Mouse (Mus musculus) adrenal gland, postnatal 25 days (tissue): ENCODE measurements around the gene Trpv5. TPM values are rescaled to one million over a fixed set of nuclear protein-coding genes. Genes with fewer than 3 reads are reported as not detected.

ENCODE experiments used
- DNase-seq: peaks from one replicate; pipeline ENCODE4 v3.0.0; 2021; ENCODE audit warnings: mixed read lengths
- total RNA-seq: library from RNA; stranded (reverse); gene quantifications from 2 replicates; pipeline ENCODE4 v1.2.3, GENCODE M21; 2021

Trpv5 gene
- total RNA-seq, 1 experiment from 2014 or later: not detected

DNA sequence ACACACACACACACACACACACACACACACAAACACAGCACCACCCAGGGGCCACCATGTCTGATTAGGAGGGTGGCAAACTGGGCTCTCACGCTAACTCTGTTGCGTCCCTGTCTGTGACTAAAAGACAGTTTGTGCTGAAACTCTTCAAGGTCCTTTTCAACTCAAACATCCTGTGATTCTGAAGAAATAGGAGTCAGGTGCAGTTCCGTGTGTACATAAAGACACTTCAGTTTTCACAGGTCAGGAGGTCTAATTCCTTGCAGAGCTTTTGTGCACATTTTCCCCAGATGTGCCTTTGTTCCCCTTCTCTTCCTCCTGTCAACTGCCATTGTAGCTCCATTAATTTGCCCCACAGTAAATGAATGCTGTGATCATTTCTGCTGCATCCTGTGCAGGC, 40.1 kb downstream of the Trpv5 start:
- no peak for DNase-seq

DNA sequence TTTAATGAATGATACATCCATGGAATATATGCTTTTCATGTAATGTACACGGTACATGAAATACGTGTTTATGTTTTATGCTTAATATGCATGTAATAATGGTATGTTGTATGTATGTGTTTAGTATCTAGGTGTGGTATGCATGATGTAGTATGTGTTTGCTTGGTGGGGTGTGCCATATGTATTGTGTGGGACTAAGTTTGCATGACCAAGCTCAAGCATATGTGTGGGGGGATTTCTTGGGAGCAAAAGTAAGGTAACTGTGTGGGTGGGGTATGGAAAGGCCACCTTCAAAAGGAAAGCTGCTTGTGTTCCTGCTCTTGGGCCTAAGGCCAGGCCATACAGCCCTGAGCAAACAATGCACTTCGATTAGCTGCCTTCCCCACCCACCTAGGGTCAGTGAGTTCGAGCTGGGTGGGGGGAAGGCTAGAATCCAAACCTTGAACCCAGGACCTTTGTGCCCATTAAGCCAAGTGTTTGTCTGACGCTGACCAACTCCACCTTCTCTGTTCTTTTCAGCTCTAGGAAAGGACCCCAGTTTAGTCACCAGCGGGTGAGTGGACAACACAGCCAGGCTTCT, 42.6 kb downstream of the Trpv5 start:
- no peak for DNase-seq

DNA sequence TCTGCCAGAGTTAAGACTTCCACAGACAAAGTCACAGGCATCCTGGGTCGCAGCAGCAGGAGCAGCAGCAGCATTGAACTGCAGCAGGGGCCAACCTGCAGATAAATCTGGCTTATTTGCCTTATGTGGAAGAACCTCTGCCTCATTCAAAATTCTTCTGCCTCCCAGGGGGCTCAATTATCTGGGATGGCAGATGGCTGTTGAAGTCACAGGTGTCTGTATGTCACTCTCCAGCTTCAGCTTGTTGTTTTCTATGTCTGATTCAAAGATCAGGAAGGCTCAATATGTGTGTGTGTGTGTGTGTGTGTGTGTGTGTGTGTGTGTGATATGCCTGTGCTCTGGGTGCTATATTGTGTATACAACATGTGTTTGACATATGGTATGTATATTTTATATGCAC, 43.2 kb downstream of the Trpv5 start:
- DNase-seq: no peak

DNA sequence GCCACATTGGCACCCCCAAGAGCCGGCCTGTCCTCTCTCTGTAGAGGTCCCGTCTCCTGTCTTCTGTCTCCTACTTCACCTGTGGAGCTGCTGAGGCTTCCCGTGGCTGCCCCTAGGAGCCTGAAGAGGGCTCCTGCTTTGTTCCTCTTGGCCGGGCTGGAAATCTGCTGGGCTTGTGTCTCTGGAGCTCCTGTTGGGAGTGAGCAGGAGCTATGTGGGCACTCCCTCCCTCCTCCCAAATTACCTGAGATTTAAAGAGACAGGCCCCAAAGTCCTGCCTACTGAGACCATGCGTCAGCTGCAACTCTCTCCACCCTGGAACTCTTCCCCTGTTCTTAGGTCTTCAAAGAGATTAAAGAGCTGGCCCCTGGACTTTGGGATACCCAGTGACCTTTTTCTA, 44.4 kb downstream of the Trpv5 start, which contains the start of gene Trpv6:
TSS of gene Trpv6 (minus strand) at position 228 of the 400 bp plus-strand sequence.
- DNase-seq: no peak

DNA sequence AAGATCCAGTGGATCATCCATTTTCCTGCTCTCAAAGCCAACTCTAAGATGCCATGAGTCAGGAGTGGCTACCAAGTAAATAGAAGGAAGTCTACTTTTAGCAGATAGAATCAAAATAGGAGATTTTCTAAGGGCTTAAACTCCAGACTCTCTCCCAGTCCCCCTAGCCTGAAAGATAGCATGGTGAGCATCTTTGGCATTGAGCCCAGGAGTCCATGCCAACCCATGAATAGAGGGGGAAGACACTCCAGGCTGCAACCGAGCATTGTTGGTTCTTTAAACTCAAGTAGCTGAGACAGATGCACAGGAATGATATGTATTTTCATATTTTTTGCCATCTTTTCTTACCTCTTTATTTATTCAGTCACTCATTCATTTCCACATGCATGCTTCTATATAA, 45.4 kb downstream of the Trpv5 start:
- no peak for DNase-seq

DNA sequence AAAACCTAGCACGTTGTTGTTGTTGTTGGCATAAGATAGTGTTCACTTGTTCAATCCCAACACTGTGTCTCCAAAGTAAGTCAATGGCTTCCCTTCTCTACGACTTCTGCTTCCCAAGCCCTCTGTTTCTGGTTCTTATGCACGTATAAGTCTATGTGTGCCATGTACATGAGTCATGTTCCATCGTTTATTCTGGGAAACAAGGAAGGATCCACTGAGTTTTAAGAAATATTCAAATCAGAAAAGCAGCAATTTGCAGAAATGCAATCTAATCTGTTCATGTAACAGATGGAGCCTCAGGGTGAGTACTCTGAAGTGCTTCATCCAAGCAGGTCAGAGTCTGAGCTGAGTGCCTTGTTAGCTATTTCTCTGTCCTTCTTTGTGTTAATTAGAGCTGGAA, 49.0 kb downstream of the Trpv5 start:
- no peak for DNase-seq

DNA sequence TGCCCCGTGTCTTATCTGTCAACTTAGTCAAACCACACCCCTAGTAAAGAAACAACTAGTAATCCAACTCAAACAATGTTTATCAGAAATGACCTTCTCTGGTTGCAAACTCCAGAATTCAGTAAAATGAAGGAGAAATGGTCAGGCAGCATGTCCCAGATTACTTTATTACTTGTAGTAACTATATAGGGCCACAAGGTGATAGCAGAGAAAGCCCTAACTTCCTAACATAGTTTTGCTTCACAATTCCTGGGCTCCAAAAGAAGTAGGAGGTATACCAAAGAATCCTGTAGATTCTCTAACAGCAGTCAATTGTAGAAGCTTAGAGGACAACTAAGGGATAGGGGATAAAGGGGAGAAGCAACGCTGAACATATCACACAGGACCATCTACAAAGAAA, 49.8 kb downstream of the Trpv5 start:
- no peak for DNase-seq

DNA sequence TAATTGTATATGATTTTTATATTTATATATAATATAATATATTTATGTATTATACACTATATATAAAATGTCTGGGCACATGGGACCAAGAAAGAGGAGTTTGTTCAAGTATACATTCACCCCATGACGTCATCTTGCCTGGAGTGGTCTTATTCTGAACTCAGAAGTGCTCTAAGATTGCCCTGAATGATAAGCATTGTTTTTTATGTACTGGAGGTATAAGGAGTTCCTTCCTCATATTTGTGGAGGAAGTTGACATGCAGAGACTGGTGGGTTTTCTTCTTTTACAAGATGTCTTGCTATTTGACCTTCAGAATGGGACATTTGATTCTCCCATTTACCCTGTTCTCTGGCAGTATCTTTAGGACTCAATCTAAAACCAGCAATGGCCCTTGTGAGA, 52.4 kb downstream of the Trpv5 start:
- DNase-seq: no peak

DNA sequence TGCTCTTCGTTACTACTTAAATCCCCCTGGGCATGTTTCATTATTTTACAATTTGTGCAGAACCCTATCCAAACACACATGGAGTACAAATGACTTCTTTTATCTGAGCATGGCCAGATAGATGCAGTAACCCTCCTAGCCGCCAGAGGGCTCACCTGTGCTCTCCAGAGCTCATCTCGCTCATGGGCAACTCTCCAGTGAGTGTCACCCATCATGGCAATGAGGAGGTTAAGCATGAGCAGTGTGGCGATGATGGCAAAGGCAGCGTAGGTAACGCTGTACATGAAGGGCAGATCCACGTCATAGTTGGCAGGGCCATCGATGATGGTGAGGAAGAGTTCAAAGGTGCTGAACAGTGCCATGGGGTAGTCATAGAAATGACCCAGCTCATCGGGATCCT, 57.9 kb downstream of the Trpv5 start:
- no peak for DNase-seq

DNA sequence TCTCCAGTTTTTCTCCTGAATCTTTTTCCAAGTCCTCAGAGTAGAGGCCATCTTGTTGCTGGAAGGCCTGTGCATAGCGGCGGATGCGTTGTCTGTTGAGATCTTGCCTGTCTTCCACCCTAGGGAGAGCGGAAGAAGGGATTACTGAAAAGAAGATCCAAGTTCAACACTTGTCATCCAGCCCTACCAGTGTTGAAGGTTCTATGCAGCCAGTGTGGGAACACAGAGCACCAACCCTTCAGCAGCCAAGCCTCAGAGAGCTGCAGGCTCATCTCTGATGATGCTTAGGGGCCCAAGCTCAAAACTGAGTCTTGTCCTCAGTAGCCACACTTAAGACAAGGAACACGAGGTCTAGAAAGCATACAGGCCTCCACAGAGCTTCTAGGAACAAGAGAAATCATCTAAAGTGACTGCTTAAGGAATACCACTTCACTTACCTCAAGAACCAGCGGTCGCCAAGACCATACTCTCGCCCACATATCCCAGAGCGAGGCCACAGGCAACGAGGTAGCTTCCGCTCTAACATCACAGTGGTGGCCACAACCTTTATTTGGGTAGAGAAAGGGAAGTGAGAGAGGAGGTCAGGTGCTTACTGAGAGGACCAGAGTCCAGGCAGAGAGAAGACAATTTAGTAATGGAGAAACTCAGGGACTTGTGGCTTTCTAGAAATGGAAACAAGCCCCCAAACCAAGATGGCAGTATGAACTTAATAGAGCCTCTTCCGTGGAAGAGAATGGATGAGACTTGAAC, 59.2 kb downstream of the Trpv5 start:
- DNase-seq: no peak

DNA sequence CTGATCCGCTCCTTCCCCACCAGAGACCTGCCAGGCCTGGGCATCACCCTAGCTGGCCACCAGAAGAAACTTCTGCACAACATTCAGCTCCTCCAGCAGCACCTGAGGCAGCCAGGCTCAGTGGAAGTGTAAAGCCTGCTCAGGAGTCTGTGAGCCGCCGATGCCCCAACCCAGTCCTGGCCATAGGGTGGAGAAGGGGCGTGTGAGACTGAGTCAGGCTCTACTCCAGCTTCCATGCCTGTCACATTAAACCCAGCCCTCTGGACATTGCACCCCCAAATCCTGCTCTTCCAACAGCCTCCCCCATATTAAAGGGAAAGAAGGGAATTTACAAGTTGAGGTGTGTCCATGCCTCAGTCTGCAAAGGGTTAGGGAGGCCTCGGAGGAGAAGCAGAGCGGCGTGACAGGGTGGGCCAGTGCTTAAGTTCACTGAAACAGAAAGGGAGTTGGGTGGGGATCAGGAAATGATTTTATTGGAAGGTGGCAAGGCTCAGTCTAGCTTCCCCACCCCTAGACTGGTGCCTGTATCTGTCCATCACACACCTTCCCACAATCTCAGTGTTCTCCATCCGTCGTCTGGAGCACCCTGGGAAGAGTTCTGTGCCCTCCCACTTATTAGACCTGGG, 60.3 kb downstream of the Trpv5 start:
- no peak for DNase-seq

DNA sequence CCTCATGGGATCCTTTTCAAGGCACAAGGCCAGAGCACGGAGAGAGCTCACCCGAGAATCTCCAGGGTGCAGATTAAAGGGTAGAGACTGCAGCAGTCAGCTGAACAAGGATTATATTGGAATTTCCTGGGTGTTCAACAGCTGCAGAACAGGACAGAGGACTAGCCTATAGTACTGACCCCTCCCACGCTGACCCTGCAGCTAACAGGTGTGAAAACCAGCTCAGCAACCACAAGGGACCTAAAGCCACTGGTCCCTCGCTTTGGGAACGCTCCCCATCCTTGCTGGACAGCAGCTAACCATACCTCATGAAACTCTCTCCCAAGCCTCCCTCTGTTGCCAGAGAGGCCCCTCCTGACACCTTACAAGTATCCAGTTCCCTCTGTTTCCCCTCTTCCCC, 72.9 kb downstream of the Trpv5 start:
- no peak for DNase-seq

DNA sequence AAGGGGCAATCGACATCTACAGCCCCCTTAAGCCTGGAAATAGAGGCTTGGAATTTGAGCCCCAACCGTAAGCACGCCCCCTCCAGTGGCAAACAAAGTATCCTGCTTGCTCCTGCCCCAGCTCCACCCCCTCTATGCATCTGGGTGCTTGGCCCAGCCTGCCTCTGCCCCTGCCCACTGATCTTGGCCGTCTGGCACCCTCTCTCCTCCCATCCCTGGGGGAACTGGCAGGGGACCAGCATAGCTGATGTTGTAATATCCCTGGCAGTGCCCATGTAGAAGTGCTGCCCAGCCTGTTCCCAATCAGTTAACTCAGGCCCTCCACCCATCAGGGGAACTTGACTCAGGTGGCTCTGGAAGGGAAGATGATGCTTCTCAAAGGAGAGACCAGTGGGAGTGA, 74.4 kb downstream of the Trpv5 start:
- peak; percentile 77 for DNase-seq

DNA sequence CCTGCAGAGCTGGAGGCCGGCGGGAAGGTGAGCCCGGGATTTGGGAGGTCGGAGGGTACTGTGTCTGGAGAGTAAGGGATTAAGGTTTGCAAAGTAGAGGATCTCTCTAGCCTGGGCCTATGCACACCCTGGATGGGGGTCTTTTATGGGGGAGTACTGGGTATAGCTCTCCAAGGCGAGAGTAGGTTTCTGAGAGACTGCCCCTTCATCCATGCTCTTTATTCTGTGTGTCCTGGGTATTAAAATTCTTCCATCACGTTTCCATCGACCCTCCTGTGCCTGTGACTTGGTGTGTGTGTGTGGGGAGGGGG, 74.8 kb downstream of the Trpv5 start:
- no peak for DNase-seq

DNA sequence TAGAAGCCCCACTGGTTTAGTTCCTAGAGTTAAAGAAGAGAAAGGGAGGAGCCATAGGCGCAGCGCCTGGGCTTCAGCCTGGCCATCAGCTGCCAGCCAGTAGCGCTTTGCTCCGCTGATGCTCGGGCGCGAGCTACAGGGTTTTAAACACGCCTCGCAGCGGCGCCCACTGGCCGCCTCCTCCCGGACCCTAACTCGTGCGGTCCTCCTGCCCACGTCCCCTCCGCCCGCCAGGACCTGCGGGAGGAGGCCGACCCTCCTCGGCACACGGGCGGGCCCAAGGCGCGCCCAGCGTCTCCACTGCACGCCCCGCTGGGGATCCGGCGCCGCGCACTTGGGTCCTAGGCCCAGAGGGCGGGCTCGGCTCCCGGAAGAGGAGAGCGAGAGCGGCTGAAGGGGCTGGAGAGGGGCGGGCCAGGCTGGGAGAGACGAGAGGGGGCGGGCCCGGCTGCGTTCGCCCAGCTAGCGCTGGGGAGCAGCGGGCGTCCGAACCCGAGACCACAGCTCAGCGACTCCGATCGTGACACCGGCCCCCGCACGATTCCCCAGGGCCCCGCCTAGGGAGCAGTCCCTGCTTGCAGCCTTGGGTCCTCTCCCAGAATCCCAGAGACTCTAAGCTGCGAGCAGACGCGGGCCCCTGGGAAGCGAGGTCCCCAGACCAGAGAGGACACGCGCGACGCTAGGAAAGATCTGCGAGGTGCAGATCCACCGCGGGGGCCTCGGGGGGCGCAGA, 75.3 kb downstream of the Trpv5 start, which contains the start of gene Ephb6:
TSS of gene Ephb6 (plus strand) at position 422 of the 733 bp plus-strand sequence.
- peak; percentile 85 for DNase-seq

DNA sequence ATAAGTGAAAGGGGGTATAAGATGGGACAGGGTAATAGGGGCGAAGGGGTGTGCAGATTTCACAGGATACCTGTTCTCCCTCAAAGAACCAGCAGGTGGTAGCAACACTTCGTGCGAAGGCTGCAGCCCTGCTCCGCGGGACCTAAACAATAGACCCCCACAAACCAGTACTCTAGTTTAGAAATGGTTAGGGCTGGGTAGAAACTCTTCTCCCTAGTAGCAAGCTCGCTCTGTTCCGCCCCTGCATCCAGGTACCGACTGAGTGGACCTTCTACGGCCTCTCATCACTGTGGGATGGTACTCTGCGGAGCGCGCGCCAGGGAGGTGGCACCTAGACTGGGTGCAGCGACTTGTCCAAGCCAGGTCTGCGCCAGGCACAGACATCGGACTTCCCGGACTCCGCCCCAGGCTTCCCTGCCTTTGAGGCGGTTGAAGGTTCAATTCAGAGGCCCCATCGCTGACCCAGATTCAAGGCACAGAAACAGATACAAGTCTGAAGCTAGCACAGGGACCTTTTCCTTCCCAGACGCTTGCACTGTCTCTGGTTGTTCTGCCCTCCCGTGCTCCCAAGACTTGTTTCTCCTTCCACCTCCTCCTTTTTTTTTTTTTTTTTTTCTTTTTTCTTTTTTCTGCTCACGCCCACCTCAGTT, 76.0 kb downstream of the Trpv5 start:
- peak; percentile 29 for DNase-seq

Other genes starting within 250 kb of the Trpv5 start
- gene Gm10334, start 234.6 kb downstream of the Trpv5 start, total RNA-seq: not detected in 2 replicates
- not detected in 2 replicates for gene Prss1, start 221.8 kb downstream of the Trpv5 start, total RNA-seq
- not detected in 2 replicates for gene Prss2, start 159.0 kb downstream of the Trpv5 start, total RNA-seq
- 24.7 and 30.3 TPM in 2 replicates for gene Ephb6, start 75.3 kb downstream of the Trpv5 start, total RNA-seq
- gene Trpv6, start 44.4 kb downstream of the Trpv5 start, total RNA-seq: not detected in 2 replicates
- gene Llcfc1, start 3.7 kb upstream of the Trpv5 start, total RNA-seq: not detected in 2 replicates
- not detected in 2 replicates for gene Kel, start 23.6 kb upstream of the Trpv5 start, total RNA-seq
- gene Olfr459, start 94.4 kb upstream of the Trpv5 start, total RNA-seq: not detected in 2 replicates
- not detected in 2 replicates for gene Pip, start 166.8 kb upstream of the Trpv5 start, total RNA-seq
- gene Sval2, start 172.2 kb upstream of the Trpv5 start, total RNA-seq: not detected in 2 replicates